Mouse (Mus musculus) midbrain, embryonic 12.5 days (tissue): Measurements from ENCODE around the gene Mrpl39. TPM values are rescaled to one million over a fixed set of nuclear protein-coding genes. Genes with fewer than 3 reads are reported as not detected.

Experiments used
- ATAC-seq: fragments of 200-750 bp; cut with Nextera tagmentation; 2 replicates; pipeline ENCODE4 v1.8.0; 2017; ENCODE audit warnings: low read depth, moderate TSS enrichment, moderate library complexity; ENCODE audit not compliant: low FRiP score
- H3K27ac ChIP-seq: fragments of 300-500 bp; sonication (generic); replicated peaks from 2 replicates; pipeline ENCODE4 v1.5.1; 2016; ENCODE audit warnings: mild to moderate bottlenecking
- H3K27me3 ChIP-seq: fragments of 300-500 bp; sonication (generic); 2 replicates; pipeline ENCODE4 v1.6.1; 2016; ENCODE audit warnings: mild to moderate bottlenecking
- H3K36me3 ChIP-seq: fragments of 300-500 bp; sonication (generic); 2 replicates; pipeline ENCODE4 v1.6.1; 2016
- H3K4me1 ChIP-seq: fragments of 300-500 bp; sonication (generic); 2 replicates; pipeline ENCODE4 v1.6.1; 2016
- H3K4me2 ChIP-seq: fragments of 300-500 bp; sonication (generic); replicated peaks from 2 replicates; pipeline ENCODE4 v1.6.1; 2016; ENCODE audit warnings: mild to moderate bottlenecking, moderate library complexity
- H3K4me3 ChIP-seq: fragments of 300-500 bp; sonication (generic); 2 replicates; pipeline ENCODE4 v1.5.1; 2016; ENCODE audit warnings: mild to moderate bottlenecking
- H3K9ac ChIP-seq: fragments of 300-500 bp; sonication (generic); replicated peaks from 2 replicates; pipeline ENCODE4 v1.6.1; 2016; ENCODE audit warnings: mild to moderate bottlenecking, moderate library complexity
- H3K9me3 ChIP-seq: fragments of 300-500 bp; sonication (generic); 2 replicates; pipeline ENCODE4 v1.6.1; 2016; ENCODE audit warnings: mild to moderate bottlenecking
- whole genome bisulfite sequencing: fragments of 180-500 bp; shearing (Covaris S2); methylation state at CpG from one replicate; pipeline ENCODE4 v1.1.7; 2016; 5-methylcytosine and 5-hydroxymethylcytosine counted together
- polyA plus RNA-seq: library from polyadenylated mRNA; unstranded; fragments of >200 nt; fragmentation: Nextera tagmentation; extraction: Ambion mirVana; gene quantifications from 2 replicates; pipeline ENCODE4 v1.2.1, GENCODE M21; 2016

The Mrpl39 gene
- polyA plus RNA-seq, 1 experiment from 2014 or later = 51.3 TPM

- Histone ChIP-seq H3K27ac (peak overlapping the region; percentile 98), H3K27me3 (no peaks in the 10 kb centered on the region), H3K9me3 (no peaks in the 10 kb centered on the region), H3K9ac (peak overlapping the region; percentile 92), H3K4me2 (peak overlapping the region; percentile 67), H3K4me3 (peak overlapping the region; percentile 82), H3K4me1 (peaks cover 18% of the 10 kb centered on the region), H3K36me3 (peaks cover 4% of the 10 kb centered on the region; the same call in 1 of the 2 replicates)
- peak; percentile 32 for ATAC-seq
- 2% methylated on average over 15 of the region's 15 CpGs for WGBS
Measured at GRCm38 (mm10) chr16:84773268-84773861, 37.8 kb upstream of the Mrpl39 start.

- no peaks in the 10 kb centered on the region for H3K27me3 ChIP-seq
- H3K4me1 ChIP-seq = peaks cover 18% of the 10 kb centered on the region
- H3K27ac ChIP-seq = peak overlapping the region; percentile 98
- H3K4me2 ChIP-seq = peak overlapping the region; percentile 67
- peak overlapping the region; percentile 82 for H3K4me3 ChIP-seq
- no peak overlapping the region; the same call in 1 of the 2 replicates for H3K9ac ChIP-seq
- ATAC-seq = peak; percentile 66
- H3K9me3 ChIP-seq = no peaks in the 10 kb centered on the region
- H3K36me3 ChIP-seq = no peaks in the 10 kb centered on the region
- WGBS = 6% methylated on average over 8 of the region's 8 CpGs
Measured at GRCm38 (mm10) chr16:84772496-84773267, 37.1 kb upstream of the Mrpl39 start.

GRCm38 (mm10) chr16:84771461-84771860, 35.9 kb upstream of the Mrpl39 start:
- H3K9ac ChIP-seq = no peak overlapping the region
- H3K36me3 ChIP-seq = no peaks in the 10 kb centered on the region
- H3K9me3 ChIP-seq = no peaks in the 10 kb centered on the region
- WGBS = 96% methylated on average over 2 of the region's 2 CpGs
- no peaks in the 10 kb centered on the region for H3K27me3 ChIP-seq
- peaks cover 15% of the 10 kb centered on the region for H3K4me1 ChIP-seq
- no peak overlapping the region for H3K4me3 ChIP-seq
- H3K4me2 ChIP-seq = no peak overlapping the region
- no peak overlapping the region for H3K27ac ChIP-seq
- ATAC-seq = no peak

- WGBS = 89% methylated on average over 7 of the region's 7 CpGs
- no peak for ATAC-seq
- Histone ChIP-seq H3K4me2 (no peak overlapping the region), H3K9me3 (no peaks in the 10 kb centered on the region), H3K36me3 (no peaks in the 10 kb centered on the region), H3K4me1 (peaks cover 10% of the 10 kb centered on the region; the same call in 1 of the 2 replicates), H3K27ac (no peak overlapping the region), H3K4me3 (no peak overlapping the region), H3K27me3 (no peaks in the 10 kb centered on the region), H3K9ac (no peak overlapping the region)
Measured at GRCm38 (mm10) chr16:84770891-84771290, 35.3 kb upstream of the Mrpl39 start.

GRCm38 (mm10) chr16:84769619-84770464, 34.3 kb upstream of the Mrpl39 start:
- H3K4me3 ChIP-seq = no peak overlapping the region
- peaks cover 5% of the 10 kb centered on the region; the same call in 1 of the 2 replicates for H3K4me1 ChIP-seq
- WGBS = 88% methylated on average over 19 of the region's 19 CpGs
- no peaks in the 10 kb centered on the region for H3K27me3 ChIP-seq
- no peak overlapping the region for H3K9ac ChIP-seq
- ATAC-seq = no peak
- H3K36me3 ChIP-seq = no peaks in the 10 kb centered on the region
- H3K4me2 ChIP-seq = no peak overlapping the region
- H3K27ac ChIP-seq = no peak overlapping the region
- H3K9me3 ChIP-seq = no peaks in the 10 kb centered on the region

- Histone ChIP-seq H3K4me3 (no peak overlapping the region), H3K4me2 (no peak overlapping the region), H3K27me3 (no peaks in the 10 kb centered on the region), H3K9ac (no peak overlapping the region), H3K4me1 (peaks cover 5% of the 10 kb centered on the region; the same call in 1 of the 2 replicates), H3K36me3 (no peaks in the 10 kb centered on the region), H3K9me3 (no peaks in the 10 kb centered on the region), H3K27ac (no peak overlapping the region)
- ATAC-seq = no peak
- WGBS = 58% methylated on average over 4 of the region's 4 CpGs
Measured at GRCm38 (mm10) chr16:84769182-84769581, 33.6 kb upstream of the Mrpl39 start.

GRCm38 (mm10) chr16:84767956-84768355, 32.4 kb upstream of the Mrpl39 start:
- Histone ChIP-seq H3K27me3 (no peaks in the 10 kb centered on the region), H3K4me1 (peaks cover 5% of the 10 kb centered on the region; the same call in 1 of the 2 replicates), H3K4me3 (no peak overlapping the region), H3K4me2 (no peak overlapping the region), H3K9ac (no peak overlapping the region), H3K9me3 (no peaks in the 10 kb centered on the region), H3K27ac (no peak overlapping the region), H3K36me3 (no peaks in the 10 kb centered on the region)
- no peak for ATAC-seq
- 89% methylated on average over 8 of the region's 8 CpGs for WGBS

GRCm38 (mm10) chr16:84745721-84746306, 10.3 kb upstream of the Mrpl39 start:
- Histone ChIP-seq H3K4me1 (no peaks in the 10 kb centered on the region), H3K4me2 (no peak overlapping the region), H3K9ac (no peak overlapping the region), H3K27me3 (no peaks in the 10 kb centered on the region), H3K9me3 (no peaks in the 10 kb centered on the region), H3K36me3 (no peaks in the 10 kb centered on the region), H3K27ac (no peak overlapping the region), H3K4me3 (no peak overlapping the region)
- WGBS = 76% methylated on average over 6 of the region's 6 CpGs
- no peak for ATAC-seq

GRCm38 (mm10) chr16:84744703-84745490, 9.4 kb upstream of the Mrpl39 start:
- H3K9me3 ChIP-seq = no peaks in the 10 kb centered on the region
- H3K4me3 ChIP-seq = no peak overlapping the region
- H3K36me3 ChIP-seq = no peaks in the 10 kb centered on the region
- H3K27ac ChIP-seq = no peak overlapping the region
- no peaks in the 10 kb centered on the region for H3K27me3 ChIP-seq
- WGBS = 81% methylated on average over 10 of the region's 10 CpGs
- no peak for ATAC-seq
- no peak overlapping the region for H3K9ac ChIP-seq
- no peak overlapping the region for H3K4me2 ChIP-seq
- no peaks in the 10 kb centered on the region for H3K4me1 ChIP-seq

GRCm38 (mm10) chr16:84737358-84737757, 1.8 kb upstream of the Mrpl39 start:
- Histone ChIP-seq H3K27me3 (no peaks in the 10 kb centered on the region), H3K27ac (no peak overlapping the region), H3K9ac (no peak overlapping the region), H3K4me2 (no peak overlapping the region), H3K4me1 (peaks cover 5% of the 10 kb centered on the region; the same call in 1 of the 2 replicates), H3K4me3 (no peak overlapping the region), H3K9me3 (no peaks in the 10 kb centered on the region), H3K36me3 (no peaks in the 10 kb centered on the region)
- 74% methylated on average over 3 of the region's 3 CpGs for WGBS
- no peak for ATAC-seq

GRCm38 (mm10) chr16:84734806-84735165, 756 bp downstream of the Mrpl39 start:
- 1% methylated on average over 15 of the region's 15 CpGs for WGBS
- Histone ChIP-seq H3K4me1 (peaks cover 5% of the 10 kb centered on the region; the same call in 1 of the 2 replicates), H3K9me3 (no peaks in the 10 kb centered on the region), H3K36me3 (peaks cover 24% of the 10 kb centered on the region), H3K27ac (no peak overlapping the region; the same call in 1 of the 2 replicates), H3K27me3 (no peaks in the 10 kb centered on the region), H3K9ac (peak overlapping the region; percentile 70), H3K4me2 (peak overlapping the region; percentile 65), H3K4me3 (peak overlapping the region; percentile 80)
- ATAC-seq = peak; percentile 73
